ENCODE assay signal across 11 mouse cellular contexts in genomic region chr14:26530350-26530749, GRCm38 (mm10). TPM values are rescaled to one million over a fixed set of nuclear protein-coding genes. Genes with fewer than 3 reads are reported as not detected.
DNase-seq lines count a peak whose midpoint lies in the region; ATAC-seq and TF ChIP-seq lines count a peak whose summit lies in the region.
"Had no signal": no experiment of that assay in that cellular context is flagged by ENCODE, and none has a peak within 500 bp of the region (broad histone marks: within the 10 kb centered on the region; RNA-seq: fewer than 3 reads in every experiment).

No protein-coding gene starts in this region.

- H3K4me2 ChIP-seq in heart, embryonic 16.5 days (ENCODE audit: low read depth, low read length) = peak overlapping the region; percentile 16
- H3K4me2 ChIP-seq in liver, embryonic 15.5 days = peak overlapping the region; percentile 19; the same call in 1 of the 2 replicates

- no peak for ATAC-seq in heart, embryonic 16.5 days (replicated peaks; ENCODE audit: extremely low read depth, insufficient read depth, low FRiP score)
- no peak for ATAC-seq in G1E (ENCODE audit: extremely low read depth, insufficient number of reproducible peaks, low FRiP score, poor library complexity, severe bottlenecking)
- no peak for ATAC-seq in liver, embryonic 15.5 days (ENCODE audit: insufficient read depth)
- no peak for ATAC-seq in erythroid progenitor cell, adult 5-6 weeks (replicated peaks; ENCODE audit: low FRiP score, poor library complexity, severe bottlenecking)

- TF ChIP-seq CTCF in G1E (IDR thresholded peaks at IDR 0.05; ENCODE audit: low read depth, low read length) = no peak
- TF ChIP-seq CTCF in left cerebral cortex, adult 2 months (IDR thresholded peaks at IDR 0.05) = no peak

- intact Hi-C loops in left cerebral cortex, adult 2 months (cut with DNase I) = no loop called here

- no peaks in the 10 kb centered on the region; the same call in 1 of the 2 replicates for H3K36me3 ChIP-seq in heart, embryonic 16.5 days (ENCODE audit: control insufficient read depth, insufficient read depth)
- peaks cover 61% of the 10 kb centered on the region for H3K36me3 ChIP-seq in G1E (replicated peaks)
- H3K36me3 ChIP-seq in liver, embryonic 15.5 days (replicated peaks) = peaks cover 13% of the 10 kb centered on the region; the same call in 1 of the 2 replicates

- DNase-seq in heart, adult 8-10 months (ENCODE audit: low spot score) = no peak
- no peak for DNase-seq in G1E (ENCODE audit: low spot score)
- DNase-seq in kidney, adult 18-20 months = peak; percentile 72
- DNase-seq in cerebellum, adult 11 months = no peak
- DNase-seq in left cerebral cortex, adult 2 months (ENCODE audit: extremely low spot score in 1 of 2, low spot score in 2 of 2) = no peak
- DNase-seq: cerebellum, adult 8-10 months; right cerebral cortex, postnatal 4 days; thymus, adult 2 months had no signal

- peaks cover 28% of the 10 kb centered on the region for H3K4me1 ChIP-seq in heart, embryonic 16.5 days (ENCODE audit: control insufficient read depth, insufficient read depth, low read length)
- peaks cover 63% of the 10 kb centered on the region for H3K4me1 ChIP-seq in G1E (ENCODE audit: insufficient read depth, low read depth, low read length)
- H3K4me1 ChIP-seq in liver, embryonic 15.5 days (replicated peaks) = peaks cover 76% of the 10 kb centered on the region

- no peaks in the 10 kb centered on the region for H3K9me3 ChIP-seq in heart, embryonic 16.5 days (replicated peaks; ENCODE audit: control insufficient read depth, low read length)
- H3K9me3 ChIP-seq in G1E (replicated peaks) = no peaks in the 10 kb centered on the region
- H3K9me3 ChIP-seq in liver, embryonic 15.5 days (replicated peaks) = no peaks in the 10 kb centered on the region

- H3K27me3 ChIP-seq in heart, embryonic 16.5 days (ENCODE audit: control insufficient read depth, insufficient read depth, low read length) = no peaks in the 10 kb centered on the region
- H3K27me3 ChIP-seq in G1E (ENCODE audit: insufficient read depth, low read length) = no peaks in the 10 kb centered on the region
- H3K27me3 ChIP-seq in liver, embryonic 15.5 days = no peaks in the 10 kb centered on the region

- H3K4me3 ChIP-seq in heart, embryonic 16.5 days (ENCODE audit: low read length) = no peak overlapping the region
- H3K4me3 ChIP-seq in G1E (ENCODE audit: low read depth, low read length) = peak overlapping the region; percentile 60; the same call in 1 of the 2 replicates
- no peak overlapping the region for H3K4me3 ChIP-seq in liver, embryonic 15.5 days (replicated peaks)
- H3K4me3 ChIP-seq in left cerebral cortex, adult 2 months = no peak overlapping the region

- H3K27ac ChIP-seq in heart, embryonic 16.5 days (ENCODE audit: low read length) = 0 out of 2 replicates have a peak overlapping the region, but pooled peaks have one; percentile 15
- H3K27ac ChIP-seq in liver, embryonic 15.5 days (replicated peaks) = no peak overlapping the region
- H3K27ac ChIP-seq in left cerebral cortex, adult 2 months = no peak overlapping the region

- 60% methylated on average over 7 of the region's 7 CpGs for whole genome bisulfite sequencing in heart, embryonic 16.5 days
- 67% methylated on average over 7 of the region's 7 CpGs for WGBS in liver, embryonic 15.5 days (ENCODE audit: insufficient replicate concordance)

- peak overlapping the region; percentile 13; the same call in 1 of the 2 replicates for H3K9ac ChIP-seq in heart, embryonic 16.5 days (ENCODE audit: low read length)
- H3K9ac ChIP-seq in liver, embryonic 15.5 days = no peak overlapping the region

RNA-seq across cellular contexts. Expression of gene Slmap, which starts 4.4 kb away (rescaled TPM):
- polyA plus RNA-seq in heart, embryonic 16.5 days (2015; fragmentation: Nextera tagmentation; extraction: Ambion mirVana) = 121 and 144 TPM in 2 replicates
- 100 to 1,000 TPM; 242 to 367 (median 269) TPM for total RNA-seq in heart, adult 8-10 months (2022)
- total RNA-seq in G1E (2014; fragmentation: Nextera tagmentation) (159 and 171 TPM in 2 replicates), G1E (2017) (78.3 and 92.9 TPM in 2 replicates)
- 58.4 and 69.9 TPM in 2 replicates for polyA plus RNA-seq in G1E (2012)
- polyA plus RNA-seq in liver, embryonic 15.5 days (2015; fragmentation: Nextera tagmentation; extraction: Ambion mirVana) = 8.6 and 9.1 TPM in 2 replicates
- 100 to 1,000 TPM; 113 to 116 TPM for total RNA-seq in left cerebral cortex, adult 2 months (2021)
- 32.4 and 47.4 TPM in 2 replicates for total RNA-seq in erythroid progenitor cell, adult 5-6 weeks (2015; ENCODE audit: low replicate concordance)
- 55.1 and 79.7 TPM in 2 replicates for total RNA-seq in erythroid progenitor cell, adult 5-6 weeks (2017; ENCODE audit: low replicate concordance)

RNA-seq across cellular contexts. Expression of gene Dennd6a, which starts 43.3 kb away (rescaled TPM):
- polyA plus RNA-seq in heart, embryonic 16.5 days (2015; fragmentation: Nextera tagmentation; extraction: Ambion mirVana) = 18.6 and 21.3 TPM in 2 replicates
- total RNA-seq in heart, adult 8-10 months (2022) = 10 to 100 TPM; 12.4 to 13.4 (median 12.9) TPM
- total RNA-seq in G1E (2014; fragmentation: Nextera tagmentation) (70.0 and 97.5 TPM in 2 replicates), G1E (2017) (48.1 and 51.6 TPM in 2 replicates)
- polyA plus RNA-seq in G1E (2012) = 11.0 and 11.2 TPM in 2 replicates
- polyA plus RNA-seq in liver, embryonic 15.5 days (2015; fragmentation: Nextera tagmentation; extraction: Ambion mirVana) = 10.2 and 10.8 TPM in 2 replicates
- 10 to 100 TPM; 25.8 to 26.6 TPM for total RNA-seq in left cerebral cortex, adult 2 months (2021)
- total RNA-seq in erythroid progenitor cell, adult 5-6 weeks (2015; ENCODE audit: low replicate concordance) = 19.8 and 36.0 TPM in 2 replicates
- 24.9 and 31.7 TPM in 2 replicates for total RNA-seq in erythroid progenitor cell, adult 5-6 weeks (2017; ENCODE audit: low replicate concordance)
